Mouse (Mus musculus) lung, adult 2 months (tissue): ENCODE data around the gene Olfr904.

Source experiments
- CTCF ChIP-seq: fragments of 200-500 bp; IDR thresholded peaks from 2 replicates; pipeline ENCODE4 v1.5.1; 2011; ENCODE audit warnings: mild to moderate bottlenecking, low read length, control low read depth; ENCODE audit not compliant: insufficient read depth
- POLR2A ChIP-seq: fragments of 200-500 bp; IDR thresholded peaks from 2 replicates; pipeline ENCODE4 v1.6.1; 2011; ENCODE audit warnings: low read depth, mild to moderate bottlenecking, control low read depth, low read length, borderline replicate concordance; ENCODE audit errors: extremely low read depth

DNA sequence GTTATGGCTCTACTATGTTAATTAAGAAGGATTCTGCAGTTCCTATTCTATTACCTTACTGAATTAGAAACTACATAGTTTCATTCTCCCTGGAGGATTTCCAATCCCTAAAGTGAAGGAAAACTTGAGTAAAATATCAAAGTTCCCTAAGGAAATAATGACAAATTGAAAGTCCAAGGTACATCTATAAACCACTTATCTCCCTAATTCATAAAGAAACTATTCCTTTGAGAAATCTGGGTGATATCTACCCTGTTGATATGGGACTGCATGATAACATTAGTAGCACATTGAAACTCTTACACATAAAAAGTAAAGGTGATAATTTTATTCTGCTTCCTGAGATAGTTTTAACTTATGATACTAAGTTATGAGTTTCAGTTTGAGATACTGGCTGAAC is 7.9 kb downstream of the Olfr904 start, which contains the start of gene Olfr905:
- TF ChIP-seq CTCF (no peak), POLR2A (no peak)
